Mouse (Mus musculus) thymus, postnatal 14 days (tissue): Measurements from ENCODE around the gene Esr2.
"Not testable (repeated sequence)": the region's sequence is repeated elsewhere in the genome, so short reads cannot be mapped to it uniquely, and the experiment has no call there.

Source experiments
- DNase-seq: peaks from one replicate; pipeline ENCODE4 v3.0.0; 2021

Esr2 gene

DNA sequence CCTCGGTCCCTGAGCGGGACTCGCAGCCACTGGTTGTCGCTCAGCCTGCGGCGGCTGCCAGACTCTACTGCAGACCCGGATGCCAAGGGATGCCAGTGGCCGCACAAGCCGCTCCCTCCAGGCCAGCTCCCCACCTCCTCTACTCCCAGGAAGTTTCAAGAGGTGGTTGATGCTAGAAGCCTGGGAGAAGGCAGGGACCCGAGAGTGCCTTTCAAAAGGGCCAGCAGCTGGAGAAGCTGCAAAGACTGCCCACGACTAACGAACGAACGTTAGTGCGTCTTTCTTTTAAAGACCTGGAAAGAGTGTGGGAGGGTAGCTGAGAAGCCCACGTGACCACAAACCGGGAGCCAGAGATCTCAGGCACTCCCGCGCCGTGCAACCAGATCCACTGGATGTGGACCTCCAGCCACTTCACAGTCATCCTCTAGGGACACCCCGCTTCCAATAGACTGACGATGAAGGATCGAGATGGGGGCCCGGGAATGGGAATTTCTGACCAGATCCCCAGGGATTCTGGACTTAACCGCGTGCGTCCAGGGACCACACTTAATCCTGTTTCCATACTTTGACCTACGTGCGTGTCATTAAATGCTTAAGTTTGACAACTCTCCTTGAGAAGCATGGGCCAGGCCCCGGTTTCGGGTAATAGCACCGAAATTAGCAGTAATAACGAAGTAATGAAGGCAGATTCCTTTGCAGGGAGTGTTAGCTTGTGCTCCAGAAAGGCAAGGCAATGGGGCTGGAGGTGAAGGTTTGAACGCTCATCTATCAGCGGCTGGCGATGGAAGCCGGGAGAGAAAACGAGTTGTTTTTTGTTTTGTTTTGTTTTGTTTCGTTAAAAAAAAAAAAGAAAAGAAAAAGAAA, at the start of gene Esr2:
TSS of gene Esr2 (minus strand) at position 260 of the 864 bp plus-strand sequence.
- DNase-seq: peak; percentile 30

DNA sequence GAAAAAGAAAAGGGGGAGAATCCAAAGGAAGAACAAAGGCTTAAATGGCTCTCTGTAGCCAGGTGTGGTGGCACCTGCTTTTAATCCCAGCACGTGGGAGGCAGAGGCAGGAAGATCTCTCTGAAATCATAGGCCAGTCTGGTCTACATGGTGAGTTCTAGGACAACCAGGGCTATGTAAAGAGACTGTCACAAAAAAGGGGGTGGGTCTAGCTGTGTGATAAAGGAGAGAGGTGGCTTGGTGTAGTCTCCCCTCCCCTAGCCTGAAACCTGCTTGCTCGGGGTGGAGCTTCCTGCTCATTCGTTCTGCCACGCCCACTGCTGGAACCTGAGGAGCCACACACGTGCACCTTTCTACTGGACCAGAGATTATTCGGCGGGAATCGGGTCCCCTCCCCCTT, 45.0 kb upstream of the Esr2 start:
- not testable (repeated sequence) for DNase-seq

DNA sequence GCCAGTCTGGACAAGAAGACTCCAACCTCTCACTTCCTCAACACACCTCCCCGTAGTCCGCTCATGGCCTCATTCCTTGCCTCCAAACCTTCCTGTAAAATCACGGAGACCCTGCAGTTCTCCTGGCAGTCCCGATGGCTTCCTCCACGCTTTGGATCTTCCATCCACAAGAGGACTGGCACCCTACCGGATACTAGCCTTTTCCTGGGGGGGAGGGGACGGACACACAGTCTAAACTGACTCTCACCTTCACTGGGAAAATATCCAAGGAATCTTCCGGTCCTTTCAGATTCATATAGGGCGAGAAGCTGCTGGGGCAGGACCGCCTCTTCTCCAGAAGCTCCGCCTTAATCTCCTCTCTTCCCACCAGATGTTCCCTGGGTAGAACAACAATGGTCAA, 39.7 kb upstream of the Esr2 start:
- no peak for DNase-seq

DNA sequence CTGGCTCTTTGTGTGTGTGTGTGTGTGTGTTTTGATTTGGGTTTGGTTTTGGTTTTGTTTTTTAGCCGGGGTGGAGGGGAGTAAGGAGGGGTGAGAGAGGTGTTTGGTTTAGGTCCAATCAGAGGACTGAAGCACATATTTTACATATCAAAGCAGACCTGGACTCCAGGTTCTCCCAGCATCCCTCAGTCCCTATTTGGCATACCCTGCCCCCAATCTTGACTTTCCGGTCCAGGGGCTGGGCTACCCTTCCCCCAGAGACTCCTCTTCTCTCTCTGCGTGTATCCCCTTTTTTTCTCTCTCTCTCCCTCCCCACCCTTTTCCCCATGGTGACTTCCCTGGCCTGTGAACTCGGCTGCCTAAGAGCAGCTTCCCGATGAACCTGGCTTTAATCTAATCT, 38.1 kb upstream of the Esr2 start:
- DNase-seq: no peak

DNA sequence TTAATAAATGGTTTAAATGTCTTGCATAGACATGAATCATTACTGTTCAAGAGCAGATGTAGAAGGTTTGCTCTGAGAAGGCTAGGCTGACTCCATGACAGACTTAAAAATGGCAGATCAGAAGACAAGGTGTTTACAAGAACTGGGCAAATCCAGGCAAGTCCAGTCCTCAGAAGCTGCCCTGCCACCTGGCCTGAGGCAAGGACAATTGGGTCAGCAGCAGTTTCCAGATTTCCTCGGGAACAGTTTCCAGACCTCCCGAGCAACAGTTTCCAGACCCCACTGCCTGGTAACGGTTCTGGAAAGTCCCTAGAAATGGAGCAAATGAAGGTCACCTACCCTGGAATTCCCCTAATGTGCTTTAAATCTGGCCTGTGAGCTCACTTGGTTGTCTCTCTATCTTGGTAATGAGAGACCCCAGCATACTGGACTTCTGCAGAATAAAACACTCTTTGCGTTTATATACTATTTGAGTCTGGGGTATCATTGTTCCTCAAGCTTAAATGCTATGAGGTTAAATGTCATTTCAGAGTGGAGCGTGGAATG, 32.4 kb upstream of the Esr2 start:
- DNase-seq: no peak

DNA sequence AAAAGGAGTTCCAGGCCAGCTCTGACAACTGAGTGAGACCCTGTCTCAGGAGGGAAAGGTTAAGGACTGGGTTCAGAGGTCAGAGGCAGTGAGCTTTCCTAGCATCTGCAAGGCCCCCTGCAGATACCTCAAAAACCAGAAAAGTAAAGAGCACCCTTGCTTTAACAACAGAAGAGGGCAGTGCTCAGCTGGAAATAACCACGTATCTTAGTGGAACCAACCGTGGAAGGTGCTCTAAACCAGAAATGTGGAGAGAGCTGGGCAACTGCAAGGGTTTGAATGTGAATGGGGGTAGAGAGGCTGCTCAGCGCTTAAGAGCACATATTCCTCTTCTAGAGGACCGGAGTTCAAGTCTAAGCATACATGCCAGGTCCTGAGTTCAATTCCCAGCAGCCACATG, 23.3 kb upstream of the Esr2 start:
- DNase-seq: no peak

DNA sequence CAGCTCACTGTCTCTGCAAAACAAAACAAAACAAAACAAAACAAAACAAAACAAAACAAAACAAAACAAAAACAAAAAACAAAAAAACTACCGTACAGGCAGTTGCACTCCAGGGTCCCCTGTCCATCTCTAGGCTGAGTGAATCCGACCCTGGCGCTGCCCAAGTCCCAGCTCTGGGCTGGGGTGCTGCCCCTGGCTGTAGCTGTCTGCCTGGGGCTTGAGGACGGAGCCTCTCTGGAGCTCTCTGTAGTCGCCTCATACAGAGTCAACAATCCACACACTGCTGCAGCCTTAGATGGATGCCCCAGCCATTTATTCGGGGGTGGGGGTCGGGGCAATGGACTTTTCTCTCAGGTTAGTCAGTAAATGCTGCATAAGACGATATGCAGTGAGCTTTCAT, 20.0 kb upstream of the Esr2 start:
- peak; percentile 10 for DNase-seq

DNA sequence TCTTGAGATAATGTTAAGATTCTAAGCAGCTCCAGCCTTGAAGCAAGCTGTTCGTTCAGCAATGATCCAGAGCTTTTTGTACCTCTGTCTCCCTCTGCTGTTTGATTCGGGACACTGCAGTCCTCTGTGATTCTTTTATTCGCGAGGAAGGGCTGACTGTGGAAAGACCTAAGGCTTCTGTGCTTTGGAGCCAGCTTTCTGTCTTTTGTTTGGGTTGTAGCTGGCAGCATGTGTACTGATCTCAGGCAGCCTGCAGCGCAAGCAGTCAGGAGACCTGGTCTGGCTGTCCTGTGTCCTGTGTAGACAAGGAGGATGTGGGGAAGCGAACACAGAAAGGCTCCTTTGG, 19.6 kb upstream of the Esr2 start:
- peak; percentile 62 for DNase-seq

DNA sequence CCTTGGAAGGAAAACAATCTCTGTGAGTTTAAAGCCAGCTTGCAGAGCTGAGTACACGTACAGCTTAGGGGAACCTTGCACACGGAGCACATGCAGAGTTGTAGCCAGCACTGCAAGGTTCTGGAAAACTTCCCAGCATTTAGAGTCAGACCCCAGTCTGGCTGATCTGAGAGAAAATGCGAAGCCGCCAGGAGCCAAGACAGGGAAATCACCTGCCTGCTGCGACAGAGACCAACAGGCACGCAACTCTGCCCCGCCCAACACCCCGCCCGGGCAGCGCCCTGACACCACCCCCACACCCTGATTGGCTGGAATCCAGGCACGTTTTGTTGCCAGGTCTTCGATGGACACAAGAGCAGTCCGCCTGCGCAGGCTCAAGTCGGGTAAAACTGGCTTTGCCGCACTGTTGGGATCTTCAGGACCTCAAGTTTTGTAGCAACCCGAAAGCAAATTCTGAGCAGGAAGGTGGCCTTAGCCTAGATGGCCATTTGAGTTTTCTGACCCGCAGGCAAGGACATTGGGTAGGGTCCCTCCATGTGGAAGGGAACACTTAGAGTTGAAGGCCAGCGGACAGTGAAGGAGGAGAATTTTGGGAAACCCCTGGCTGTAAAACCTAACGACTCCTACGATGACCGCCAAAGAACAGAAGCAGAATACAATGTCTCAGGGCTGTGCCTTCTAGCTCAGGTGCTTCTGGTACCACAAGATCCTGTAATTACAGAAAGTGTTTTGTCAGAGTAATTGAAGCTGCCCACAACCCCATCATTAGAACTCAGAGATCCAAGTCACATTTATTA, 19.1 kb upstream of the Esr2 start:
- DNase-seq: peak; percentile 81

DNA sequence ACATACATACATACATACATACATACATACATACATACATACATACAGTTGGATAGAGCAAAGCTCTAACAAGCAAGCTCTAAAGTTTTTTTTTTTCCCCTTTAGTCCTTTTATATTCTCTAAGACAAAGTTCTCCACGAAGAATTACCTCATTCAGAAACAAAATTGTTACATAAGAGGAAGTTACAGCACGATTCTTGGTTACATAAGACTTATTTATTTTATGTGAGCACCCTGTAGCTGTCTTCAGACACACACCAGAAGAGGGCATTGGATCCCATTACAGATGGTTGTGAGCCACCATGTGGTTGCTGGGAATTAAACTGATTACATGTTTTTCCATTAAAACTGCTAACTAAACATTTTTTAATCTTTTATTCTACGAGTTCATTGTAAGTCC, 17.5 kb upstream of the Esr2 start:
- DNase-seq: no peak

DNA sequence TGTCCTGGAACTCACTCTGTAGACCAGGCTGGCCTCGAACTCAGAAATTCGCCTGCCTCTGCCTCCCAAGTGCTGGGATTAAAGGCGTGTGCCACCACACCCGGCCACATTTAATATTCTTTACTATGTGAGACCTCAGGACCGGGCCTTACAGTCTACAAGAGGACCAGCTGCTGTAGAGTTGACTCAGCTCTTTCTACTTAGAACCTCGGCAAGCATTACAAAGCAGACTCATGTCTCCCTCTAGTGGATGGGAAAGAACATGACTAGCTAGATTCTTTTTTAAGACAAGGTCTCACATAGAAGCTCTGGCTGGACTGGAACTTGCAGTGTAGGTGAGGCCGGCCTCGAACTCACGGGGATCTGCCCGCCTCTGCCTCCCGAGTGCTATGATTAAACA, 13.9 kb upstream of the Esr2 start:
- DNase-seq: peak; percentile 44

DNA sequence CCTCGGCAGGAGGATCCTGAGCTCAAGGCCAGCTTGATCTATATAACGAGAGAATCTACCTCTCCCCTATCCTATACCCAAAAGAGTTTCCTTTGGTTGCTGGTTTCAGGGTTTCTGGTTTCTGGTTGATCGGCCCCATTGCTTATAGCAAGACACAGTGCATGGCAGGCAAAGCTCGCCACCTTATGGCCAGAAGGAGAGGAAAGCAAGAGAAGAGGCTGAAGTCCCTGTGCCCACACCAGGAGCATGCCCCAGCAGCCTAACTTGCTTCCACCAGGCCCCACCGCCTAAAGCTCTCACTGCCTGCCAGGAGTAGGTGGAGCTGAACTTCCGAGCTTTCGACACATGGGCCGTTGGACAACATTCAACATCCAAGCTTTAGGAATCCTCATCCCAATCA, 10.8 kb upstream of the Esr2 start:
- peak; percentile 28 for DNase-seq

DNA sequence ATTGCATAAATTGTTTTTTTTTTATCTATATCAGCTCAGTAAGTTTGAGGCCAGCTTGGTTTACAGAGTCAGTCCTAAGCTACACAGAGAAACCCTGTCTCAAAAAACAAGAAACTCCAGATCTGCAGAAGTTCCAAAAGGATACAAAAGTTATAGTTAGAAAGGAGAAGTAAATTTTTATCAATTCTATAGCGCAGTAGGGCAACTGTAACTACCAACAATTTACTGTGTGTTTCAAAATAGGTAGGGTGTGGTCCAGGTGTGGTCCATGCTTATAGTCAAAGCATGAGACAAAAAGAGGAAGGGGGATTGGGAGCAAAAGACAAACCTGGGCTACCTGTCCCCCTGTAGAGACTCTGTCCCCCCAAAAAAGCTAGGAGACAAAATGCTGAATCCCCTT, 9.4 kb upstream of the Esr2 start:
- no peak for DNase-seq

DNA sequence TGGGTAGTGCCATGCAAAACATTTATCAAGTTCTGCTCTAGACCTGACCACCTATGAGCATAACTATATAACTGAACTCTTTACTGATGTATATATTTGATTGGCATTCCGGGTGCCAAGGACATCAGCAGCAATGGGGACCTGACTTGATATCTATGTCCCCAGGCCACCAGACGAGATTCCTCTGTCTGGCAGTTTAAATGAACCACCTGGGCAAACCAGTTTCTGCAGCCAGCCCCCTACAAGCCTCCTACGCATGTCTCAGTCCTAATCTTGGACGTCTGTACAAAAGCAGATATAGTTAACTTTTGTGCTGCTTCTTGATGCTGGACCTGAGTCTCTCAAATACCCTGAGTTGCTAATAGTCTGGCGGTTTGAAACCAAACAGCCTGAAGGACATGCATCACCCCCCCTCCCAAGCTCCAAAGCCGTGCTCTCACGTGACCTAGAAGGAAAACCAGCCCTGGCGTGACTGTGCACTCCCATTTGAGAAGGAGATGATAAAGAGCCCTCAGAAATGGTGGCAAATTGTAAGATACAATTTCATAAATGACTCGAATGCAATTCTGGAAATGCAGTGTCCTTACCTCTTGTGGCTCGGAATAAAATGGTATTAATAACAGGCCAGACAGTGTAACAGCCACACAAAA, 8.2 kb upstream of the Esr2 start:
- DNase-seq: no peak

DNA sequence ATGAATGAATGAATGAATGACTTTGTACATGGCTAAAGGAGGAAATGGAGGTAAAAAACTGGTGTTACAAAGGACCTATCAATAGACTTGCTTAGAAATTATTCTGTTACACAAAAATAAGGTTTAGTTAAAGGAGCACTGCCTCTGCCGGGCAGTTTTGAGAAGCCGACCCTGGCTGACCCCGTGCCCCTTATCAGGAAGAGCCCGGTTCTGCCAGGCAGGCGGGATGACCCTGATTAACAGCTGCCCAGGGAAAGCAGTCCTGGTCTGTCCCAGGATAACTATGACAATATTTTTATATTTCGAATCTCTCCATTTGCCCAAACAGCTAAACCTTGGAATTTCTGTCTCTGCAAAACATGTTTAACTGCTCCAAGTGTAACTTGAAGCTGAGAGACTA, 7.2 kb upstream of the Esr2 start:
- no peak for DNase-seq

DNA sequence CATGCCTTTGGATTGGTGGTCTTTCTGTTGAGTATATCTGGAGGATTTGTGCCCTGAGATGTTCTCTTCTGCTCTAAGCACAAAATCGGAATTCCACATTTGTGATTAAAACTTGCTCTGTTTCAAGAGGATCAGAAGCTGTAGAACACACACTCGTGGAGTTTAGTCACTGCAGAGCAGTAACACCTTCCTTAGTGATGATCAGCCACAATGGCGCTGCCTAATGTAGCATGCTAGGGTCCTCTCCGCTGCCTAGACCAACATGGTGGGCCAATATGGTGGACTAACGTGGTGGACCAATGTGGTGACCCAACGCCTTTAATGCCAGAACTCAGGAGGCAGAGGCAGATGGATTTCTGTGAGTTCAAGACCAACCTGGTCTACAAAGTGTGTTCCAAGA, 5.8 kb upstream of the Esr2 start:
- no peak for DNase-seq

DNA sequence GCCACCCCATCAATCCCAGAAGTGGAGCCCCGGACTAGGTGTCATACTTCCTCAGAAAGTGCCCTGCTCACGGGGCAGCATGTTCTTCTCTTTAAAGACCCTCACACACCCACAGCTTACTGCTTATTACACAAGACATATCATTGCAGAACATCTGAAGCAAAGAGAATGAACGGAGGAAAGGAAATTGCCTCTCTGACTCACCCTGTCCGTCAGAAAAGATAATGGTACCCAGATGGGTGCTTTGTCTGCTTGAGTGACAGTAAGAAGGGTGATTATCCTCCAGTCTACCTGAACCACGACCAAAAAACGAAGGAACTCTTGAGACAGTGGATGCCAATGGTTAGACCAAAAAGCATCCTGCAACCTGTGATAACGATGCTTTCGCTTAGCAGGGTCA, 4.4 kb upstream of the Esr2 start:
- DNase-seq: no peak

DNA sequence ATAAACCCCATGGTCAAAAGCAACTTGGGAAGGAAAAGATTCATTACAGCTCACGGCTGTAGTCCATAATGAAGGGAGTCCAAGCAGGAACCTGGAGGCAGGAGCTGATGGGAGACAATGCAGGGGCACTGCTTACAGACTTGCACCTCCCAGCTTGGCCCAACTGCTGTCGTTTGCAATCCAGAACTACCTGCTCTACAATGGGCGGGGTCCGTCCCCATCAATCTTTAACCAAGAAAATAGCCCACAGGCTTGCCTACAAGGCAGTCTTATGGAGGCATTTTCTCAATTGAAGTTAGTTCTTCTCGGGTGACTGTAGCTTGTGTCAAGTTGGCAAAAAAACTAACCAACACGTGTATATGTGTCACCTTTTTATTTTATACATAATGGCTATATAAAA, 3.4 kb upstream of the Esr2 start:
- no peak for DNase-seq

DNA sequence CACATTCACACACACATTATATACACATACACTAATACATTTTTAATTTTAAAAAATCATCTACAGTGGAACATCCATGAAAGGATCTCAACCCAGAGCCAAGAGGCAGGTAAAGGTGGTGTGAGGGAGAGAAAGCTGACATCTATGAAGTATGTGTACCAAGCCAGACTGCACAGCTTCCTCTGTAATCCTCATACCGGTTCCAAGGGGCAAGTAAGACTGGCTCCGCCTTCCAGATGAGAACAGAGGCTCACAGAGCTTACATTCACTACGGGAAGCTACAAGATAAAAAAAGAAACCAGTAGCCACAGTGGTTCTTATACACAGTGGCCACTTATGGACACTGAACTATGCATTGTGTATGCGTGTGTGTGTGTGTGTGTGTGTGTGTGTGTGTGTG, 2.5 kb upstream of the Esr2 start:
- no peak for DNase-seq

DNA sequence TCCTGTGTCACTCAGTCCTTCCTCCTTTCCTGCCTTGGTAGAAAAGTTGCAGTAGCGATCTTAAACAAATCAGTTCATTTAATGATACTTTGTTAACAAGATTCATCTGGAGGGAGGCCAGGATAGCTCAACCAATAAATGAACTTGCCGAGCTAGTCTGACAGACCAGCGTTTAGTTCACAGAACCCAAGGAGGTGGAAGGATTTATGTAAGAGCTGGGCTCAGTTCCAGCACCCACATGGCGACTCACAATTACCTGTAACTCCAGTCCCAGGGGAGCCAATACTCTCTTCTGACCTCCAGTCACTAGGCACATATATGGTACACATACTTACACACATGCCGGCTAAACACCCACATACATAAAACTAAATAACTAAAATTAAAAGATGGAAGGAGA, 2.0 kb upstream of the Esr2 start:
- no peak for DNase-seq

DNA sequence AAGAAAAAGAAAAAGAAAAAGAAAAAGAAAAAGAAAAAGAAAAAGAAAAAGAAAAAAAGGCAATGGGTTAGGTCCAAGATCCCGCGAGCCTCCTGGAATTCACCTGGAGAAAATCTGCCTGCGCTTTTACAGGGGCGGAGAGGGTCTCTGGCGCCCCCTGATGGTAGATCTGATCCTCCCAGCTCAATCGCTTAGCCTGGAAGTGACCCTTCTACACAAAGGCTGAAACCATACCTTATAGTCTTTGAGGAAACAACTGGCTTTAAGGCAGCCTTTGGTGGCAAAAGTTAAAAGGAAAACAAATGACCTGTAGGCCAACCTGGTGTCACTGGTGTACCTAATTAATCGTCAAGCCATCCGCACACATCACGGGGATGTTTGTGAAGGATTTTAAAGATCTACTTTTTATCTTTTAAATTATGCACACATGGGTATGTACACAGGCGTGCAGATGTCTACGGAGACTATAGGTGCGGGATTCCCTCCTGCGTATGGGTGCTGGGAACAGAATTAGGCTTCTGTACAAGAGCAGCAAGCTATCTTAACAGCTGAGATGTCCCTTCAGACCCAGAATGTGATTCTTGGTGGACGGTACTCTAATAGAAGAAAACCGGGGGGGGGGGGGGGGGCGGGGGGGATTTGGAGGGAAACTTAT, 932 bp upstream of the Esr2 start:
- DNase-seq: peak; percentile 66

DNA sequence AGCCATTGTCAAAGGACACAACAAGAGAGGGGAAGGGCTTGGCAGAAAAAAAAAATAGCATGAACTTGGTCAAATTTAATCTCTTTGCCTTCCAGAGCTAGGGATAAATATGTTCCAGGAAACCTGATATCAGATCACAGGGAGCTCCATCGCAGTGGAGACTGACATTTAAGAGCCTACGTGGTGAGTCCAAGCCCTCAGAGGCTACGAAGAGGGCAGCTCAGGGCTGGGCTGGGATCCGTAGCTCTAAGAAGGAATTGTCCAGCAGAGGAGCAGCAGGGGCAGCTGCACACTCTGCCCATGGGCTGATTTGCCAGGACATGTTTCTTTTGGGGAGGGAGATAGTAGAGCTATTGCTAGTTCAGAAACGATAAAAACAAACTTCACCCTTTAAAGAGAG, 11.4 kb downstream of the Esr2 start:
- DNase-seq: no peak

DNA sequence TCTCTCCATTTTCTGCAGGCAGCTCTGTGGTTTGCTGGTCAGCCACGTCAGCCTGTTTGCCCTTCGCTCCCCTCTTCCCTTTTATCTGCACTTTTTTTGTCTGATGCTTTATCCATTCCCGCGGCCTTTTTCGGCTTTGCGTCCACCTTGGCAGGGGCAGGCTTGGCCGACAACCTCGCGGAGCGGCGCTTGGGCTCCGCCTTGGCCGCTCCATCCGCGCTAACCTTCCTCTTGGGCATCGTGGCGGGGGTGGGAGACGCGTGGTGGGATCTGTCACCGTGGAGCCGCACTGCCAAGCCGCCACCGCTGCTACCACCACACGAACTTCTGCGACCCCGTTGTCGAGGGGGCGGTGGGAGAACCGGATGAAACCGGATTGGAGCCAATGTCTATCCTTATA, 24.7 kb downstream of the Esr2 start:
- DNase-seq: not testable (repeated sequence)
